Mouse (Mus musculus) stomach, embryonic 14.5 days (tissue): ENCODE results near the gene Polr3h. TPM values are rescaled to one million over a fixed set of nuclear protein-coding genes. Genes with fewer than 3 reads are reported as not detected.

Experiments used
- ATAC-seq: fragments of 200-750 bp; cut with Nextera tagmentation; 2 replicates; pipeline ENCODE4 v1.8.0; 2017; ENCODE audit warnings: low read depth, moderate TSS enrichment; ENCODE audit not compliant: insufficient number of reproducible peaks, insufficient read depth, low FRiP score
- H3K27ac ChIP-seq: fragments of 300-500 bp; sonication (generic); 2 replicates; pipeline ENCODE4 v1.5.1; 2014; ENCODE audit warnings: mild to moderate bottlenecking, low read length, moderate library complexity, mixed read lengths
- H3K27me3 ChIP-seq: fragments of 300-500 bp; sonication (generic); 2 replicates; pipeline ENCODE4 v1.6.1; 2014; ENCODE audit warnings: low read length, control low read depth, mixed read lengths; ENCODE audit not compliant: control insufficient read depth, insufficient read depth
- H3K36me3 ChIP-seq: fragments of 300-500 bp; sonication (generic); 2 replicates; pipeline ENCODE4 v1.6.1; 2014; ENCODE audit warnings: mild to moderate bottlenecking, control low read depth, low read length, moderate library complexity, mixed read lengths; ENCODE audit not compliant: control insufficient read depth, insufficient read depth
- H3K4me1 ChIP-seq: fragments of 300-500 bp; sonication (generic); 2 replicates; pipeline ENCODE4 v1.6.1; 2014; ENCODE audit warnings: low read length, control low read depth, mixed read lengths; ENCODE audit not compliant: control insufficient read depth, insufficient read depth
- H3K4me2 ChIP-seq: fragments of 300-500 bp; sonication (generic); replicated peaks from 2 replicates; pipeline ENCODE4 v1.6.1; 2014; ENCODE audit warnings: low read depth, low read length, control low read depth
- H3K4me3 ChIP-seq: fragments of 300-500 bp; sonication (generic); 2 replicates; pipeline ENCODE4 v1.5.1; 2014; ENCODE audit warnings: low read depth, low read length, control low read depth
- H3K9ac ChIP-seq: fragments of 300-500 bp; sonication (generic); replicated peaks from 2 replicates; pipeline ENCODE4 v1.6.1; 2014; ENCODE audit warnings: low read depth, mild to moderate bottlenecking, control low read depth, low read length, moderate library complexity, mixed read lengths
- H3K9me3 ChIP-seq: fragments of 300-500 bp; sonication (generic); 2 replicates; pipeline ENCODE4 v1.6.1; 2016; ENCODE audit warnings: low read depth, low read length, control low read depth; ENCODE audit not compliant: control insufficient read depth
- WGBS: fragments of 180-500 bp; shearing (Covaris S2); extraction: QIAGEN DNeasy Blood & Tissue Kit; methylation state at CpG from one replicate; pipeline ENCODE4 v1.1.7; 2014; 5-methylcytosine and 5-hydroxymethylcytosine counted together
- polyA plus RNA-seq: library from polyadenylated mRNA; unstranded; fragments of >200 nt; fragmentation: Nextera tagmentation; extraction: Ambion mirVana; gene quantifications from 2 replicates; pipeline ENCODE4 v1.2.1, GENCODE M21; 2014

Gene Polr3h
- polyA plus RNA-seq, 1 experiment from 2014 or later: 68.0 TPM

DNA sequence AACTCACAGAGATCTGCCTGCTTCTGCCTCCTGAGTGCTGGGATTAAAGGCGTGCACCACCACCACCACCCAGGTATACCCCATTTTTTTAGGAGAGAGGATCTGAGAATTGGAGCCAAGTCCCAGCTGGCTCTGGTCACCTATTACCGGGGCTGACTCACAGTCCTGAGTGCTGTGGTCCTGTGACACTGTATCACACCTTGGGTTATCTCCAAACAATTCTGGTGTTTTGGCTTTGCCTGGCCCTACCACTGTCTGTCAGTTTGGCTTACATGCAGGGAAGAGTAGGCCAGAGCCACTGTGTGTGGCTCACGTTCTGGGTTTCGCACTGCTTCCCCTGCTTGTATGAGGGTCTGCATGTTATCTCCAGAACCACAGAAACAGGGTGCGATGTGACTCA lies 14.2 kb upstream of the Polr3h start:
- H3K4me3 ChIP-seq: no peak overlapping the region
- no peaks in the 10 kb centered on the region for H3K27me3 ChIP-seq
- no peak overlapping the region for H3K4me2 ChIP-seq
- ATAC-seq: no peak
- no peaks in the 10 kb centered on the region for H3K36me3 ChIP-seq
- H3K4me1 ChIP-seq: peaks cover 12% of the 10 kb centered on the region; the same call in 1 of the 2 replicates
- no peak overlapping the region for H3K9ac ChIP-seq
- no peaks in the 10 kb centered on the region for H3K9me3 ChIP-seq
- H3K27ac ChIP-seq: no peak overlapping the region
- 91% methylated on average over 5 of the region's 5 CpGs for WGBS

DNA sequence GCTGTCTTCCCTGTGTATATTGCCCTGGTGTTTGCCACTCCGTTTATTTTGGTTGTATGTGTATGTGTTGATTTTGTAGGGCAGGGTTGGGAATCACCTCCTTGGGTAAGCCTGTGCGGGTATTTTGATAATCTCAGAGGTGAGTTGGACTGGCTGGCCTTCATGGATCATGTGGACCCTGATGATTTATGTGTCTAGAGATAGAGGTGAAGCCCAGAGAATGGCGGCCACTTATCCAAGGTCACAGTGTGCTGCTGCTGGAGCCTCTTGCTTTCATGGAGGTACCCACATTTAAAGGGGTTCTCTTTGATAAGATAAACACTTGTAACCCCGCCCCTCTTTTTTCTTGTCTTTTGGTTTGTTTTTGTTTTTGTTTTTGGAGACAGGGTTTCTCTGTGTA lies 13.7 kb upstream of the Polr3h start:
- Histone ChIP-seq H3K27me3 (no peaks in the 10 kb centered on the region), H3K36me3 (no peaks in the 10 kb centered on the region), H3K9me3 (no peaks in the 10 kb centered on the region), H3K27ac (no peak overlapping the region), H3K9ac (no peak overlapping the region), H3K4me1 (peaks cover 12% of the 10 kb centered on the region; the same call in 1 of the 2 replicates), H3K4me2 (no peak overlapping the region), H3K4me3 (no peak overlapping the region)
- 80% methylated on average over 4 of the region's 4 CpGs for WGBS
- no peak for ATAC-seq

DNA sequence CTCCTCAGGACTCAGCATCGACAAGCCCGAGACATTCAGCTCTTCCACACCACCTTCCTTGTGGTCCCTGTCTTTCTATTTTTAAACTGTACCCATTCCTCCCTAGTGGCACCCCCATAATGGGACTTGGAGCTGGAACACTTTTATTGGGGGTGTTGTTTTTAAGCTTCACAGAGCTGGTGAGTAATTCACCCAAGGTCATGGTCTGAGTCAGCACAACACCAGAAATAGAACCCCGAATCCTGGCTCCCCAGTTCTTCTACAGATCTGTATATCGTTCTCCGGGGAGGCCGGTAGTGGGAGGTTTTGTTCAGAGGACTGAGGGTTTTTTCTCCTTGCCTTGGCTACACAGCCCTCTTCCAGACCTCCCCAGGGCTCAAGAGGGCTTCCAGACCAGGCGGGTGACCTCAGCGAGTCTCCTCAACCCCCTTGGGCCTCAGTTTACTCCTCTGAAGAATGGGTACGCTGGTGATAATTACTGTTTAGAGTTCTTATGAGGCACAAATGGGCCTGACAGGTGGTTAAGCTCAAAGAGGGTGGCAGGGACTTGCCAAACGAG lies 13.2 kb upstream of the Polr3h start:
- H3K27ac ChIP-seq: no peak overlapping the region
- H3K9me3 ChIP-seq: no peaks in the 10 kb centered on the region
- 85% methylated on average over 10 of the region's 10 CpGs for WGBS
- no peak for ATAC-seq
- no peak overlapping the region for H3K9ac ChIP-seq
- peaks cover 12% of the 10 kb centered on the region; the same call in 1 of the 2 replicates for H3K4me1 ChIP-seq
- H3K4me2 ChIP-seq: no peak overlapping the region
- H3K36me3 ChIP-seq: no peaks in the 10 kb centered on the region
- no peaks in the 10 kb centered on the region for H3K27me3 ChIP-seq
- H3K4me3 ChIP-seq: no peak overlapping the region

DNA sequence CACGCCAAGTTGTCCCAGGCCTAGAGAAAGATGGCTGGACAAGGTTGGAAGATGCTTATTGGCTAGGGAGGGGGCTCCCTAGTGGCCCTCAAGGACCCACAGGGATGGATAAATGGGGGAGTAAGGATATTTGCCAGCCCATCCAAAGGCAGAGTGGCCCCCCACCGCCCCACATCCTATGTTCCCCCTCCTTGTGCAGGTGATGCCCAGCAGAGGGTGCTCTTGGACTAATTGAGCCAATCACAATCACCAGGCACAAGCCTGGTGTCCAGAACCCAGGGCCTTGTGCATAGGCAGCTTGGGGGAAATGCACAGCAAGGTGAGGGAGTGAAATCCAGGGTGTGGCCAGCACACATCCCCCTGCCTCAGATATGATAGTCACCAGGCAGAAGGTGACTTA lies 12.2 kb upstream of the Polr3h start:
- no peak for ATAC-seq
- no peaks in the 10 kb centered on the region for H3K27me3 ChIP-seq
- H3K4me3 ChIP-seq: no peak overlapping the region
- H3K4me2 ChIP-seq: no peak overlapping the region; the same call in 1 of the 2 replicates
- H3K27ac ChIP-seq: no peak overlapping the region
- H3K36me3 ChIP-seq: no peaks in the 10 kb centered on the region
- H3K4me1 ChIP-seq: peaks cover 12% of the 10 kb centered on the region; the same call in 1 of the 2 replicates
- H3K9ac ChIP-seq: no peak overlapping the region
- H3K9me3 ChIP-seq: no peaks in the 10 kb centered on the region
- 30% methylated on average over 2 of the region's 2 CpGs for WGBS

DNA sequence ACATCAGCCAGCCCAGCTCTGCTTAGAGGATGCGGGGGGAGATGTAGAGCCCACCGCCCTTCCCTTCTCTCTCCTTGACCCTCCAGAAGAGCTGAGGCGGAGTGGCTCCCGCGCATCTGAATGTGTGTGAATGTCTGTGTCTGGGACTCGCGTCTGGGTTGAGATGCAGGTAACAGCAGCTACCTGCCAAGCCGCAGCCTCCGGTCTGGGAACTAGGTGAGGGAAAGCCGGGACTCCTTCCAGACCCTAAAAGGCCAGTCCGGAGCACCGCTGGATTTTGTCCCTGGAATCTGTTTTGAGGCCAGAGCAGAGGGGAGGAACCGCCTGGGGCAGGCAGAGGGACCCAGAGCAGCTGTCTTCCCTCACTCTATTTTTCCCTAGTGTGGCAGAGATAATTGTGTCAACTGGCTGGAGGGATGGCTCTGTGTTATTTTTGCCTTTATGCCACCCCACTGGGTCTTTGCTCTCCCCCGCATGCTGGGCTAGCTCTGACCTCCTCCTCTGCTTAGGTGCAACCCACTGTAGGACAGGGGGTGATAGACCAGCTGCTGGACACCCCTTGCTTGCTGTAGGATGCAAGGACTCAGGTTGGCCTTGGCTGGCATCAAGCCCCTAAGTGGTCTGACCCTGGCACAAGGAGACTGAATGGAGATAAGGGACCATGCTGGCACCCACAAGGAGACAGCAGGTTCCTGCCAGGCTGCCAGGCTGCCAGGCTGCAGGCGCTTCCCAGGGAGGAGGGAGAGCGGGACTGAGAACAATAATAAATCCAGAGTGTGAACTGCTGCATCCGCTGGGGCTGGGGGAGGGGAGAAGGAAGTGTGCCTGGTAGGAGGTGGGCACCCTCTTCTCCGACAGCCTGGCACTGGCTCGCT lies 11.3 kb upstream of the Polr3h start:
- 0 out of 2 replicates have a peak, but pooled peaks have one; percentile 8 for ATAC-seq

DNA sequence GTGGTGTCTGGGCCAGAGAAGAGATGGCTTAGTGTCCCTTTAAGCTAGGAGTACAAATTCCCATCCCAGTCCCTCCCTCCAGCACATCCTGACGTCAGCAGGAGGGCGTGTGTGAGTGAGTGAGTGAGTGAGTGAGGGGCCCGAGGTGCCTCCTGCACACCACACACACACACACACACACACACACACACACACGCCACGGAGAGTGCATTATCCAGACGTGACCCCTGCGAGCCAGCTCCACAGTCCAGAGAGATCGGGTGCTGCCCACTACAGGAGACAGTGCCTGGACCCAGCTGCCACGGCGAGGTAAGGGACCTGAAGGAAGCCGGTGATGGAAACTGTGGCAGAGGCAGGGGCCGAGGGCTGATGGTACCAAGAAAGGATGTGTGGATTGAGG lies 10.6 kb upstream of the Polr3h start, which contains the start of gene Csdc2:
Gene Csdc2 (plus strand): TSS at position 81 of the 400 bp plus-strand sequence.
- under 1% methylated on average over 12 of the region's 12 CpGs for WGBS
- Histone ChIP-seq H3K27me3 (no peaks in the 10 kb centered on the region), H3K9ac (peak within 1 kb of the TSS; percentile 33), H3K36me3 (no peaks in the 10 kb centered on the region), H3K9me3 (no peaks in the 10 kb centered on the region), H3K4me3 (peak within 1 kb of the TSS; percentile 40), H3K4me1 (peaks cover 12% of the 10 kb centered on the region; the same call in 1 of the 2 replicates), H3K27ac (peak within 1 kb of the TSS; percentile 75), H3K4me2 (peak within 1 kb of the TSS; percentile 69)
- ATAC-seq: peak; percentile 34; the same call in 1 of the 2 replicates

More for the DNA sequence above, 11.3 kb upstream of the Polr3h start:
- peak overlapping the region; percentile 33 for H3K9ac ChIP-seq
- no peaks in the 10 kb centered on the region for H3K27me3 ChIP-seq
- no peaks in the 10 kb centered on the region for H3K9me3 ChIP-seq
- H3K4me2 ChIP-seq: peak overlapping the region; percentile 69
- H3K4me1 ChIP-seq: peaks cover 12% of the 10 kb centered on the region; the same call in 1 of the 2 replicates
- H3K27ac ChIP-seq: peak overlapping the region; percentile 75
- WGBS: 12% methylated on average over 19 of the region's 19 CpGs
- H3K36me3 ChIP-seq: no peaks in the 10 kb centered on the region
- H3K4me3 ChIP-seq: peak overlapping the region; percentile 40

DNA sequence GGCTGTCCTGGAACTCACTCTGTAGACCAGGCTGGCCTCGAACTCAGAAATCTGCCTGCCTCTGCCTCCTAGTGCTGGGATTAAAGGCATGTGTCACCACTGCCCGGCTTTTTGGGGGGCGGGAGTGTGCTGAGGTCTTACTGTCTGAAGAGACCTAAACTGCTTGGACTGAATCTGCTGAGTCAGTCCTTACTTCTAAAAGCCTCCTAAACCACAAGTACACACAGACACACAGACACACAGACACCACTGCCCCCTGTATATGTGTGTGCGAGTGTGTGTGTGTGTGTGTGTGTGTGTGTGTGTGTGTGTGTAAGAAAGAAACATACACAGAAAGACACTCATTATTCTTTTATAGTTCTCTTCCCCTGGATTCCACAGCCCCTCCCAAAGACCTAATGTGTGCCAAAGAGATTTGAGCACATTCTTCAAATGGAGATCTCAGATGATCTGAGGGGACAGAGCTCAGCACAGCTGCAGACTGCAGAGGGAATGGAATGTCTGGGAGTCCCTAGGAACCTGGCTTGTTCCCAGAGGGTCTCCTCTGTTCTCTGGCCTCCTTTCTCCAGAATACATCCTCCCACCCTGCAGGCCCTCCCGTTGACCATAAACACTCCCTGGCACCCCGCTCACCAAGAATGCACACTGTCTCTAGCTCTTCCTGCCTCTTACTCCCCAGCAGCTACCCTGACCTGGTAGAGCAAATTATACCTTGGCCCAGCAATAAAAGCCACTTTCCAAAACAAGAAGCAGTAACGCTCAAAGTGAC lies 10.0 kb upstream of the Polr3h start:
- Histone ChIP-seq H3K9ac (no peak overlapping the region), H3K4me1 (peaks cover 12% of the 10 kb centered on the region; the same call in 1 of the 2 replicates), H3K4me3 (peak overlapping the region; percentile 40), H3K27me3 (no peaks in the 10 kb centered on the region), H3K36me3 (no peaks in the 10 kb centered on the region), H3K27ac (peak overlapping the region; percentile 75; the same call in 1 of the 2 replicates), H3K9me3 (no peaks in the 10 kb centered on the region), H3K4me2 (peak overlapping the region; percentile 69)
- whole genome bisulfite sequencing: 49% methylated on average over 7 of the region's 7 CpGs
- ATAC-seq: peak; percentile 47; the same call in 1 of the 2 replicates

DNA sequence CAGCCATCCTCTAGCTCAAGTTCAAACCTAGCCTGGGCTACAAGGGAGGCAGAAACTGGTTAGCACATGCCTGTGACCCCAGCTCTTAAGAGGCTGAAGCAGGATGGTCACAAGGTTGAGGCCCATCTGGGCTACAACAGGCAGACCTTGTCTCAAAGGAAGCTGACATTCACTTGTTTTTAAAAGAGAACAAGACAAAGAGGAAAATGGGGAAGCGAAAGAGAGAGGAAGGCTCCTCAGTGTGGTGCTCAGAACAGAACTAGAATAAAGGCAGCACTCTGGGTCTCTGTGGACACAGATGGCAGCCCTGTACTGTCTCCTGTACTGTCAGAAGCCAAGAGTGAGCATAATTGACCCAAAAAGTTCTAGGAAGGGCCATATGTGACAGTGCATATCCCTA lies 7.9 kb upstream of the Polr3h start:
- Histone ChIP-seq H3K9me3 (no peaks in the 10 kb centered on the region), H3K36me3 (no peaks in the 10 kb centered on the region), H3K27ac (no peak overlapping the region), H3K9ac (no peak overlapping the region), H3K4me1 (peaks cover 12% of the 10 kb centered on the region; the same call in 1 of the 2 replicates), H3K4me3 (no peak overlapping the region), H3K4me2 (no peak overlapping the region), H3K27me3 (no peaks in the 10 kb centered on the region)
- no peak for ATAC-seq
- WGBS: 92% methylated on average over 1 of the region's 1 CpGs
